Mouse (Mus musculus): ENCODE data around the gene Resp18. TPM values are rescaled to one million over a fixed set of nuclear protein-coding genes. Genes with fewer than 3 reads are reported as not detected.

Gene Resp18
- polyA plus RNA-seq, 1 experiment from 2014 or later, result 302 TPM

DNA sequence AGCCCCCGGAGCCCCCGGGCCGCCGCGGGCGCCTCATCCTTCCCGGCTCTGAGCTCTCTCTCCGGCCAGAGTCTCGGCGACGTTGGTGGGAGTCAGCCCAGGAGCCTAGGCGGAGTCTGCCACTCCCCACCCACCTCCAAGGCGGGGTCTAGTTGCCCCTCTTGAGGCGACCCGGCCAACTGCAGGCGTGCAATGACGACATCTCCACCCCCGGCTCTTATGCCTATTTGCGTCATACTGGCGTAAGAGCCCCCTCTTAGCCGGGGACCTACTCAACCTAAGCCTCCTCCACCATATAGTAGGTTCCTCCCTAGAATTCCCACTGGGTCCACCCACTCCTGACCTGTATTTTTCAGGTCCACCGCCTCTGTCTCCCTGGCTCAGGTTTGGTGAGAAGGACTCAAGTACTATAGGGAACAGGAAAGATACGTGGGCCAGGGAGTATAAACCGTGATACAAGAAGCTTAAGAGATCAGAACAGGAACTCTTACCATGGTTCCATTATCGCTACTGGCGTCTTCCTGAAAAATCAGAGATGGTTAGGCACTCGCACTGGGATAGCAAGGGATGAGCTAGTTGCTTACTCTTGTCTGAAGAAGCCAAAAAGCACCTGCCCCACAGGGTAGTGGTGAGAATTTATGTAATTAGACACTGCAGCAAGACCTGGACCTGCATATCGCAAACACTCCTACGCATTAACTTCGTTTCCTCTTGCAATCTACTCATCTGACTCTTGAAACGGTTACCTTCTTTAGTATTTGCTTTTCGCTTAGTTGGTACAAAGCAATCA lies 13.9 kb downstream of the Resp18 start, which contains the start of gene Ptprn:
Gene Ptprn, minus strand, starts transcription at position 412 of the 790 bp plus-strand sequence.
- Histone ChIP-seq H3K27me3 (replicated peaks) (peaks cover 58% of the 10 kb centered on the region), H3K9me3 (replicated peaks) (no peaks in the 10 kb centered on the region), H3K9ac (replicated peaks) (peak within 1 kb of the TSS; percentile 61), H3K4me2 (peak within 1 kb of the TSS; percentile 61), H3K27ac (replicated peaks) (peak within 1 kb of the TSS; percentile 34; the same call in 1 of the 2 replicates), H3K4me1 (peaks cover 11% of the 10 kb centered on the region), H3K36me3 (no peaks in the 10 kb centered on the region), H3K4me3 (replicated peaks) (peak within 1 kb of the TSS; percentile 58)
- WGBS, result 12% methylated on average over 32 of the region's 32 CpGs
- peak; percentile 89 for ATAC-seq (ENCODE audit: low FRiP score)

DNA sequence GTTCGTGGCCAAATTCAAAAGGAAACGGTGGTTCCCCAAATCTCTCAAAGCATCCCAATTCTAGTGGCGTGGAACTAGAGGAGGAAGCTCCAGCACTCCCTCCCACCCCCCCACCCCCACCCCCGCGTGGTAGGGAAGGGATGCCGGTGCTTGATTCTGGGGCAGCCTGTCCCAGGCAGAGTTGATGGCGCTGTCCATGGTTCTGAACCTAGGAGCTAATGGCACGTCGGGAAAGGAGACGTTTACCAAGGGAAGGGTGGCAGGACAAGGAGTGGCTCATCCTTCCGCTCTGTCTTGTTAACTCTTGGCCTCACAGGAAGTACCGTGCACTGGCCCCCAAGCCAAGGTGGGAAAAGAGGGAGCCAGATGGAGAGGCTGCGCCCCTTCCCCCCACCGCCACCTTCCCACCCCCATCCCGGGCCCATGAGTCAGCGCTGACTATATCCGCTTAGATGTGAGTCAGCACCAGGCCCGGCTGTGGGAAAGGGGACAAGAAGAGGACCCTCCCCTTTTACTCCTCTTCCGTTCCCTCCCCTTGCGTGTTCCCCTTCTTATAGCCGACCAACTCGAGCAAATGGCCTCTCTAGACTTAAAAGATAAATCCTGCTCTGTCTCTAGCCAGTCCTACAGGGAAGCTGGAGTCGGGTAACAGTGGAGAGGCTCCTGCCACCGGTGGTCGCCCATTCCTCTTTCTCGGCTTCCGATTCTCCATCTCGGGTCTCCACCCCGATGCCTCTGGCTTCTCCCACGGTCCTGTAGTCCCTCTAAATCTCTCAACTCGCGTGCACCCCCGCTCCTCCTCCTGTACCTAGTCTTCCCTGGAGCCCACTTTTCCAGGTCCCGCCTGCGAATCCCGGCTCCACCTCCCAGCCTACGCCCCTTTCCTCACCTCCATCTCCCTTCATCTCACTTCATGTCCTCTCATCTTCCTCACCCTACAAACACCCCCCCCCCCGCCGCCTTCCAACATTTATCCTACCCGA lies 15.0 kb downstream of the Resp18 start:
- H3K4me2 ChIP-seq, result peak overlapping the region; percentile 61
- no peaks in the 10 kb centered on the region for H3K9me3 ChIP-seq (replicated peaks)
- ATAC-seq (ENCODE audit: low FRiP score), result peak; percentile 71
- H3K9ac ChIP-seq (replicated peaks), result peak overlapping the region; percentile 61
- under 1% methylated on average over 40 of the region's 40 CpGs for WGBS
- H3K4me1 ChIP-seq, result peaks cover 11% of the 10 kb centered on the region
- peaks cover 57% of the 10 kb centered on the region for H3K27me3 ChIP-seq (replicated peaks)
- 0 out of 2 replicates have a peak overlapping the region, but pooled peaks have one; percentile 34 for H3K27ac ChIP-seq (replicated peaks)
- H3K36me3 ChIP-seq, result no peaks in the 10 kb centered on the region
- peak overlapping the region; percentile 58 for H3K4me3 ChIP-seq (replicated peaks)

DNA sequence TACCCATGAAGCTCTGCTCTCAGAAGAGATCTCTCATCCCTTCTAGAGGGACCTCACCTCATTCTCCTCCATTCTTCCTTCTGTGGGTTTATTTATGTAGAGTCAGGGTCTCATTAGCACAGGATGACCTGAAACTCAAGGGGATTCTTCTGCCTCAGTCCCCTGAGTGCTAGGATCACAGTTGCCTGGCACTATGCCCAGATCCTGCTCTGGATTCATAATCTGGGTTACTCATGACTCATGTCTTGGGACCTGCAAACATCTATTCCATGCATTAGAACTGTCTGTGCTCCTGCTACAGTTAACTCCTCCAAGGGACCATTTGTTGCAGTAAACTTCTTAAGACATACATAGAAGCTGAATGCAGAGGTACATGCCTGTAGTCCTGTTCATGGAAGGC lies 16.9 kb downstream of the Resp18 start:
- Histone ChIP-seq H3K9ac (replicated peaks) (no peak overlapping the region), H3K27me3 (replicated peaks) (peaks cover 57% of the 10 kb centered on the region), H3K9me3 (replicated peaks) (no peaks in the 10 kb centered on the region)

DNA sequence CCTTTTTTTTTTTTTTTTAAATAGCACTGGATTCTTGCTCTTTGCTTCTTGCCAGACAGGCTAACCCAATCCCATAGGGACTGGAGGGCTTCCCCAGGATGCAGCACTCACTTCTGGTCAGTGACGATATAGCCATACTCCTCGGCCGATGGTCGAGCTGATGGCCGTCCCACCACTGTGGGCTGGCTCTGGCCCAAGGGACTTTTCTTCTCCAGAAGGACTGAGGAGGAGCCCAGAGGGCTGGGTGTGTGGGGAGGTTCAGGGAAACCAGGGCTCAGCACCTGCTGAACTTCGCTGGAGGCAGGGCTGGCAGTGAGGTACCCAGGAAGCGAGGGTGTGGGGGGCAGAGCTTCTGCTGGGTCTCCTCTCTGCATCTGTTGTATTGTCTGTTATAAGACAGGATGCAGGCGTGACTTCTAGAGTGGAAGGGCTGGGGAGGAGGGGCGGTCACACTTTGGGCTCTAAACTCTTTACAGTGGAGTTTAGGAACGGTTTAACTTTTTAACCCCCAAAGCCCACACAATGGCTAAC lies 22.6 kb downstream of the Resp18 start:
- WGBS, result 68% methylated on average over 10 of the region's 10 CpGs
- H3K9me3 ChIP-seq (replicated peaks), result no peaks in the 10 kb centered on the region
- H3K4me1 ChIP-seq, result peaks cover 7% of the 10 kb centered on the region

More for the DNA sequence above, 16.9 kb downstream of the Resp18 start:
- Histone ChIP-seq H3K4me2 (no peak overlapping the region), H3K4me3 (replicated peaks) (no peak overlapping the region), H3K27ac (replicated peaks) (no peak overlapping the region), H3K4me1 (peaks cover 11% of the 10 kb centered on the region), H3K36me3 (peaks cover 5% of the 10 kb centered on the region; the same call in 1 of the 2 replicates)
- no peak for ATAC-seq (ENCODE audit: low FRiP score)

DNA sequence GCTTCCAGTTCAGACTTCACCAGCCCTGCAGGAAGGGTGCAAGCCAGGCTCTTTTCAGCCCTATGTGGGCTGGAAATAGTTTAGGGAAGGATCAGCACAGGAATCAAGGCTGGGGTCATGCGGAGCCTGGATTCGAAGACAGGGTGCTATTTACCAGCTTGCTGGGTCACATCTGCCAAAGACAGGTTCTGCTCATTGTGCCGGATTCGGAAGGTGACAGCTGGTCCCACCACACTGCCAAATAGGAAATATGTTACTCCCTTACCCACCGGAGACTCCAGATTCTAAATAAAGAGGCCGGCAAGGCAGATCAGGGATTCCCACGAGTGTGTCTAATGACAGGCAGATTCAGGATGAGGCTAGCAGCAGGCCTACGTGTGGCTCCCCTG lies 23.6 kb downstream of the Resp18 start:
- H3K9ac ChIP-seq (replicated peaks), result no peak overlapping the region
- no peak overlapping the region for H3K4me2 ChIP-seq
- 0 out of 2 replicates have a peak, but pooled peaks cover 7% of the 10 kb centered on the region for H3K27me3 ChIP-seq (replicated peaks)
- H3K36me3 ChIP-seq, result peaks cover 10% of the 10 kb centered on the region; the same call in 1 of the 2 replicates
- H3K4me1 ChIP-seq, result peaks cover 7% of the 10 kb centered on the region
- WGBS, result 48% methylated on average over 8 of the region's 8 CpGs
- no peak overlapping the region for H3K27ac ChIP-seq (replicated peaks)
- no peak for ATAC-seq (ENCODE audit: low FRiP score)
- H3K9me3 ChIP-seq (replicated peaks), result no peaks in the 10 kb centered on the region
- no peak overlapping the region for H3K4me3 ChIP-seq (replicated peaks)

More for the DNA sequence above, 22.6 kb downstream of the Resp18 start:
- Histone ChIP-seq H3K4me2 (no peak overlapping the region), H3K27me3 (replicated peaks) (peaks cover 11% of the 10 kb centered on the region), H3K4me3 (replicated peaks) (no peak overlapping the region), H3K9ac (replicated peaks) (no peak overlapping the region), H3K27ac (replicated peaks) (no peak overlapping the region), H3K36me3 (peaks cover 10% of the 10 kb centered on the region; the same call in 1 of the 2 replicates)
- ATAC-seq (ENCODE audit: low FRiP score), result no peak

DNA sequence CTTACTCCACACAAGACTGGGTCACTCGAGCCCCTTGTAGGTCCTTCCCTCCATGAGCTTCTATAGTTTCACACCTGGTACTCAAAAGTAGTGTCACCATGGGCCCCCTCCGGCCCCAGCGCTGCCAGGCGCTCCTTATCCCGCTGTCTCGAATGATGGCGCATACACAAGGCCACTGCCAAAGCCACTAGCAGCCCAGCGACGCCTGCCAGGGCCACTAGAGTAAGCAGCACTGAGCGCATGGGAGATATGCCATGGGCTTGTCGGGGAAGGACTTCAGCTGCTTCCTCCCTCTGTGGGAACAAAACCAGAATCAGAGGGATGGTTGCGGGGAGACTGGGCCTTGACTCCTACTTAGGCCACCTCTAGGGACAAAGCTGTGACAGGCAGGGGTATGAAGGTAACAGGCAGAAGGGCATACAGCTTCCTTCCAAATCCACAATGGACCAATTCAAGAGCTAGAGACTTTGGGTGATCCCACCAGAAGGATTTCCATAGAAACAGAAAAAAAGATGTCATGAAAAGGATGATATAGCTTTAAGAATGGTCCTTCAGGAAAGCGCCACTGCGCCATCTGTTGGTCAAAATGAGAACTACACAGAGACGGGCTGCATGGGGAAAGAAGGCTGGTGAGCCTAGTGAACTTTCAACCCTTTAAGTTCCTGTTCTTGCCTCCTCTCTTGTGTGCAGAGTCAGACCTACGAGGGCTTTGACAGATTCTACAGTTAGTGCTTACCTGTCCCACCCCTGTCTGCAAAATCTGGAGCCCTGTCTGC lies 24.2 kb downstream of the Resp18 start:
- Histone ChIP-seq H3K4me2 (no peak overlapping the region), H3K4me3 (replicated peaks) (no peak overlapping the region), H3K4me1 (peaks cover 7% of the 10 kb centered on the region), H3K27ac (replicated peaks) (no peak overlapping the region), H3K27me3 (replicated peaks) (0 out of 2 replicates have a peak, but pooled peaks cover 7% of the 10 kb centered on the region), H3K9ac (replicated peaks) (no peak overlapping the region), H3K9me3 (replicated peaks) (no peaks in the 10 kb centered on the region), H3K36me3 (peaks cover 10% of the 10 kb centered on the region; the same call in 1 of the 2 replicates)
- ATAC-seq (ENCODE audit: low FRiP score), result no peak
- 62% methylated on average over 16 of the region's 16 CpGs for WGBS

DNA sequence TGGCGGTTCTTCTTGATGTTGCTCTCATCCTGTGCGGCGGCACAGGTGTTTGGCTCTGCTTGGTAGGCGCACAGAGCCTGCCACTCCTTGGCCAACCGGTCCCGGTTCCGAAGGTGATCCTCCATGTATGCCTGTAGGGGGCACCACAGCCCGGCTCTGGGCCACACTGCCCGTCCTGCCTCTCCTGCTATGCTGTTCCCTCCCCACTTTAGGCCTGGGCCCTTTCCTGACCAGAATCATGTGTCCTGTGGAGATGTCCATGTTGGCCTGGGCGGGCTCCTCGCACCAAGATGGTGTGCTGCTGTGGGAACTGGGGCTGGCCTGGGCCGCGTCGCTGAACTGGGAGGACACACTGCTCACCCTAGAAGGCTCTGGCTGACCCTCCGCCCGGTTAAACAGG lies 25.2 kb downstream of the Resp18 start:
- peaks cover 10% of the 10 kb centered on the region for H3K4me1 ChIP-seq
- H3K4me2 ChIP-seq, result no peak overlapping the region
- H3K36me3 ChIP-seq, result peaks cover 10% of the 10 kb centered on the region; the same call in 1 of the 2 replicates
- WGBS, result 79% methylated on average over 16 of the region's 16 CpGs
- H3K9ac ChIP-seq (replicated peaks), result no peak overlapping the region
- ATAC-seq (ENCODE audit: low FRiP score), result no peak
- no peak overlapping the region for H3K27ac ChIP-seq (replicated peaks)
- H3K27me3 ChIP-seq (replicated peaks), result 0 out of 2 replicates have a peak, but pooled peaks cover 3% of the 10 kb centered on the region
- no peak overlapping the region for H3K4me3 ChIP-seq (replicated peaks)
- H3K9me3 ChIP-seq (replicated peaks), result no peaks in the 10 kb centered on the region

DNA sequence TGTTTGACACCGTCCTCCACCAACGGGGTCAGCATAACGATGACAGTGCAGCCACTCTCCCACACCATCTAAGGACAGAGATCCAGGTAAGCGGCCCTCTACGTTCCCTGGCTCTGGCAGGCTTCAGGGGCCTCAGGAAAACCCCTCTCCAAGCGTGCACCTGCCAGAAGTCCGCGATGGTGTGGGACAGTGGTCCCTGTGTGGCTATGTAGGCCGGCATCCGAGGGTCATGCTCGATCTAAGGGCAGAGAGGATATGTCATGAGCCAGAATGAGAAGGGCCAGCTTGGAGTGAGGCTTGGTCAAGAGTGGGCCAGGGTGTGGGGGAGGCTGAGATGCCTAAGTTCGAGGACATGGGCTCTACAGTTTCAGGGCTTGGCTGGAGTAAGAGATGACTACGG lies 25.9 kb downstream of the Resp18 start:
- WGBS, result 71% methylated on average over 13 of the region's 13 CpGs
- peaks cover 16% of the 10 kb centered on the region for H3K4me1 ChIP-seq
- no peak overlapping the region for H3K27ac ChIP-seq (replicated peaks)
- no peak overlapping the region for H3K9ac ChIP-seq (replicated peaks)
- H3K36me3 ChIP-seq, result peaks cover 10% of the 10 kb centered on the region; the same call in 1 of the 2 replicates
- H3K27me3 ChIP-seq (replicated peaks), result no peaks in the 10 kb centered on the region
- H3K4me2 ChIP-seq, result no peak overlapping the region
- ATAC-seq (ENCODE audit: low FRiP score), result no peak
- H3K9me3 ChIP-seq (replicated peaks), result no peaks in the 10 kb centered on the region
- no peak overlapping the region for H3K4me3 ChIP-seq (replicated peaks)

DNA sequence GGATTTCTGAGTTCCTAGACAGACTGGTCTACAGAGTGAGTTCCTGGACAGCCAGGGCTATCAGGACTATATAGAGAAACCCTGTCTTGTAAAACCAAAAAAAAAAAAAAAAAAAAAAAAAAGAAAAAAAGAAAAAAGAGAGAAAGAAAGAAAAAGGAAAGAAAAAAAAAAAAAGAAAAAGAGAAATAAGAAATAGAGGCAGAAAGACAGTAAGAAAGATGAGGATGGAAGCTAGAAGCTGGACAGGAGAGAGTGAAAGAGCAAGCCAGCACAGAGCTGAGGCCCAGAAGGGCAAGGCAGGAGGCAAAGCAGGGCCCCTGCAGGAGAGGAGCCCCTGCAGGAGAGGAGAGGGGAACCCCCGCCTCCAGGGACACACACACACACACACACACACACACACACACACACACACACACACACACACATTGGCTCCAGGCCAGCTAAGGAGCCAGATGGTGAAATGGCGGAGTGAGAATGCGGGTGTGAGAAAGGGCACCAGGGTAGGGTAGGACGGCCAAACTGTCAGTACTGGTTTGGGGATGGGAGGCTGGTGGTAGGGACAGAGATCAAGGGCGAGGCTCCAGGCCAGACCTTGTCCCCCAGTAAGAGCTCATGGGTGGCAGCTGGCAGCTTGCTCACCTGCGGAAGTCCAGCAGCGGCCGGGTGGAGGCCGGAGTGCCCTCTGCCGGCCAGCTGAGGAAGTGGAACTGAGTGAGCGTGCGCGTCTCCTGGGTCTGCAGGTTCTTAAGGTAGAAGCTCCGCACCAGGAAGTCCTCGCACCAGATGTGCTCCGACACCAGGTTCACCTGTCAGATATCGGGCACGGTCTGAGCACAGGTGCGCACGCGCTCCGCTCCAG lies 26.9 kb downstream of the Resp18 start:
- Histone ChIP-seq H3K4me3 (replicated peaks) (peak overlapping the region; percentile 27), H3K4me2 (peak overlapping the region; percentile 57), H3K27me3 (replicated peaks) (no peaks in the 10 kb centered on the region), H3K27ac (replicated peaks) (no peak overlapping the region), H3K36me3 (0 out of 2 replicates have a peak, but pooled peaks cover 4% of the 10 kb centered on the region), H3K4me1 (peaks cover 16% of the 10 kb centered on the region), H3K9ac (replicated peaks) (0 out of 2 replicates have a peak overlapping the region, but pooled peaks have one; percentile 10), H3K9me3 (replicated peaks) (no peaks in the 10 kb centered on the region)
- ATAC-seq (ENCODE audit: low FRiP score), result peak; percentile 40
- WGBS, result 4% methylated on average over 21 of the region's 22 CpGs

DNA sequence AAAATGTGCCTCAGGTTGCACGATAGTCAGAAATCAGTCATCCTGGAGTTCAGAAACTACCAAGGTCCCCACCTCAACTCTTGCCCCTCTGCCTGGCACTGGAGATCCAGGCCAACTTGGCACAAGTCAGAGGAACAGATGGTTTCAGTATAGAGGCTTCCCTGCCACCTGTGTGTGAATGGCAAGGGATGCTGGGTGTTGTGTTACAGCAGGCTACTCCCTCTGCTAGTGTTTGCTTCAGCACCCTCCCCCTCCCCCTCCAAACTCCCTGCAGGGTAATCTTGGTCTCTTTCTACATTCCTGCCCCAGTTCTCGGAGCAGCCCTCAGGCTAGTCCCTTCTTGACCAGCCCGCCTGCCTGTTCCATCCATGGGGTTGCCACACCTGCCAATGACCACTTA lies 27.7 kb downstream of the Resp18 start:
- Histone ChIP-seq H3K27ac (replicated peaks) (no peak overlapping the region), H3K4me2 (no peak overlapping the region), H3K27me3 (replicated peaks) (no peaks in the 10 kb centered on the region), H3K4me3 (replicated peaks) (no peak overlapping the region), H3K36me3 (0 out of 2 replicates have a peak, but pooled peaks cover 2% of the 10 kb centered on the region), H3K9ac (replicated peaks) (no peak overlapping the region), H3K4me1 (peaks cover 16% of the 10 kb centered on the region), H3K9me3 (replicated peaks) (no peaks in the 10 kb centered on the region)
- 60% methylated on average over 3 of the region's 3 CpGs for WGBS
- ATAC-seq (ENCODE audit: low FRiP score), result no peak

Data from neural tube, embryonic 15.5 days (tissue).